9 mouse cellular contexts compared by ENCODE assay signal in genomic region chr13:55600657-55601056, GRCm38 (mm10). TPM values are rescaled to one million over a fixed set of nuclear protein-coding genes. Genes with fewer than 3 reads are reported as not detected.
A peak's percentile ranks its signal among the peaks of the same experiment; 100 is the strongest.
DNase-seq lines count a peak whose midpoint lies in the region; ATAC-seq and TF ChIP-seq lines count a peak whose summit lies in the region.
"Had no signal": no experiment of that assay in that cellular context is flagged by ENCODE, and none has a peak within 500 bp of the region (broad histone marks: within the 10 kb centered on the region; RNA-seq: fewer than 3 reads in every experiment).

No protein-coding gene starts in this region.

- H3K9ac ChIP-seq in MEL (ENCODE audit: control insufficient read depth, low read depth, low read length, poor library complexity, severe bottlenecking) = peak overlapping the region; percentile 81
- peak overlapping the region; percentile 95 for H3K9ac ChIP-seq in forebrain, embryonic 16.5 days (replicated peaks; ENCODE audit: low read depth, low read length)
- peak overlapping the region; percentile 80 for H3K9ac ChIP-seq in liver, embryonic 12.5 days

- peak overlapping the region; percentile 42 for H3ac ChIP-seq in myocyte (ENCODE audit: control insufficient read depth, insufficient read length)

- no peak for TF ChIP-seq RAD21 in MEL (IDR thresholded peaks at IDR 0.05; ENCODE audit: low read depth, low read length)

- H3K4me3 ChIP-seq in erythroblast, embryonic 14.5 days (replicated peaks) = peak overlapping the region; percentile 95
- H3K4me3 ChIP-seq in MEL (ENCODE audit: control insufficient read depth in 1 of 2, insufficient read depth in 1 of 2, low read depth in 2 of 2, low read length in 2 of 2) (peak overlapping the region; percentile 93 to 98), myocyte (peak overlapping the region; percentile 54)
- peak overlapping the region; percentile 97 for H3K4me3 ChIP-seq in forebrain, embryonic 16.5 days (replicated peaks; ENCODE audit: low read length)
- peak overlapping the region; percentile 82 for H3K4me3 ChIP-seq in liver, embryonic 12.5 days

- peak overlapping the region; percentile 44 for H3K27ac ChIP-seq in MEL (ENCODE audit: control insufficient read depth, low read depth, low read length)
- H3K27ac ChIP-seq in forebrain, embryonic 16.5 days (ENCODE audit: low read length) = no peak overlapping the region; the same call in 1 of the 2 replicates
- H3K27ac ChIP-seq in liver, embryonic 12.5 days = no peak overlapping the region

- ATAC-seq in erythroblast, adult 5-6 weeks (replicated peaks; ENCODE audit: low FRiP score, poor library complexity, severe bottlenecking) = no peak
- ATAC-seq in forebrain, embryonic 16.5 days = peak; percentile 34; the same call in 1 of the 2 replicates
- no peak; the same call in 1 of the 2 replicates for ATAC-seq in liver, embryonic 12.5 days

- TF ChIP-seq POLR2A in MEL (IDR thresholded peaks at IDR 0.05; ENCODE audit: control insufficient read depth in 1 of 2, insufficient read depth in 1 of 2, low read depth in 1 of 2, low read length in 2 of 2, poor library complexity in 1 of 2) = no peak; a peak in 1 of 4 replicates
- TF ChIP-seq POLR2A in myocyte (IDR thresholded peaks at IDR 0.05; ENCODE audit: insufficient read length, low read depth) = no peak

- DNase-seq in MEL (ENCODE audit: low read depth, low spot score) = peak; percentile 85
- no peak for DNase-seq in cerebellum, postnatal 25 days
- DNase-seq in ovary, postnatal 14 days (ENCODE audit: low spot score) = no peak

- H3K79me2 ChIP-seq in MEL (ENCODE audit: control insufficient read depth, insufficient read depth, low read length, poor library complexity) (peaks cover 7% of the 10 kb centered on the region), myocyte (ENCODE audit: control insufficient read depth, insufficient read depth) (peaks cover 19% of the 10 kb centered on the region)

- peak overlapping the region; percentile 56 for H3K4me2 ChIP-seq in forebrain, embryonic 16.5 days (ENCODE audit: low read length)
- H3K4me2 ChIP-seq in liver, embryonic 12.5 days = peak overlapping the region; percentile 93
- H3K4me2 ChIP-seq in myocyte (ENCODE audit: low read depth) = peak overlapping the region; percentile 76

- 23% methylated on average over 9 of the region's 9 CpGs for WGBS in forebrain, embryonic 16.5 days
- 4% methylated on average over 9 of the region's 9 CpGs for WGBS in liver, embryonic 12.5 days (ENCODE audit: insufficient replicate concordance)

- peaks cover 27% of the 10 kb centered on the region for H3K4me1 ChIP-seq in erythroblast, embryonic 14.5 days (ENCODE audit: control insufficient read depth)
- H3K4me1 ChIP-seq in MEL (ENCODE audit: control insufficient read depth in 1 of 2, insufficient read depth in 2 of 2, low read length in 2 of 2) = peaks cover 0 to 2% of the 10 kb centered on the region in 2 experiments; a peak in 2 of 4 replicates
- peaks cover 9% of the 10 kb centered on the region for H3K4me1 ChIP-seq in forebrain, embryonic 16.5 days (replicated peaks; ENCODE audit: control insufficient read depth, insufficient read depth, low read length)
- peaks cover 23% of the 10 kb centered on the region for H3K4me1 ChIP-seq in liver, embryonic 12.5 days

- TF ChIP-seq EP300 in MEL (IDR thresholded peaks at IDR 0.05; ENCODE audit: low read depth in 1 of 2, low read length in 2 of 2) = peak; percentile 20 to 35; a peak in 1 of 4 replicates

- H3K36me3 ChIP-seq in erythroblast, embryonic 14.5 days (ENCODE audit: control insufficient read depth) = peaks cover 36% of the 10 kb centered on the region
- H3K36me3 ChIP-seq in MEL (ENCODE audit: control insufficient read depth in 1 of 2, insufficient read depth in 2 of 2, low read length in 2 of 2) (peaks cover 5 to 7% of the 10 kb centered on the region in 2 experiments; a peak in 3 of 4 replicates), myocyte (ENCODE audit: control insufficient read depth, insufficient read depth) (peaks cover 9% of the 10 kb centered on the region)
- H3K36me3 ChIP-seq in forebrain, embryonic 16.5 days (ENCODE audit: control insufficient read depth, insufficient read depth) = peaks cover 22% of the 10 kb centered on the region
- peaks cover 44% of the 10 kb centered on the region for H3K36me3 ChIP-seq in liver, embryonic 12.5 days

- H3K27me3 ChIP-seq in erythroblast, embryonic 14.5 days (ENCODE audit: control insufficient read depth) = no peaks in the 10 kb centered on the region
- H3K27me3 ChIP-seq in MEL (ENCODE audit: control insufficient read depth in 1 of 2, insufficient read depth in 2 of 2, low read length in 2 of 2) (no peaks in the 10 kb centered on the region), myocyte (ENCODE audit: control insufficient read depth, insufficient read depth, insufficient read length) (no peaks in the 10 kb centered on the region)
- no peaks in the 10 kb centered on the region for H3K27me3 ChIP-seq in forebrain, embryonic 16.5 days (replicated peaks; ENCODE audit: control insufficient read depth, insufficient read depth, low read length)
- H3K27me3 ChIP-seq in liver, embryonic 12.5 days (replicated peaks) = no peaks in the 10 kb centered on the region
- H3K27me3 ChIP-seq: Patski had no signal

- H3K9me3 ChIP-seq in erythroblast, embryonic 14.5 days (ENCODE audit: control insufficient read depth, low read length) = no peaks in the 10 kb centered on the region
- H3K9me3 ChIP-seq in MEL (replicated peaks; ENCODE audit: insufficient read depth, low read length) = no peaks in the 10 kb centered on the region
- H3K9me3 ChIP-seq in forebrain, embryonic 16.5 days (ENCODE audit: control insufficient read depth, low read length) = no peaks in the 10 kb centered on the region
- no peaks in the 10 kb centered on the region for H3K9me3 ChIP-seq in liver, embryonic 12.5 days (replicated peaks)

- no peak for TF ChIP-seq CTCF in MEL (IDR thresholded peaks at IDR 0.05 in 2 of 3, conservative IDR thresholded peaks at IDR 0.05 in 1 of 3; ENCODE audit: control insufficient read depth in 1 of 3, insufficient read depth in 1 of 3, low read depth in 2 of 3, low read length in 3 of 3, poor library complexity in 1 of 3, severe bottlenecking in 1 of 3)

RNA-seq across cellular contexts. Expression of gene B4galt7, which starts 1.0 kb away (rescaled TPM):
- polyA plus RNA-seq in erythroblast, embryonic 14.5 days (2012) = 0.39 and 0.50 TPM in 2 replicates
- total RNA-seq in erythroblast, adult 5-6 weeks (2015; ENCODE audit: low replicate concordance) = 0.77 and 0.84 TPM in 2 replicates
- total RNA-seq in erythroblast, adult 5-6 weeks (2017; ENCODE audit: low replicate concordance) = 0.42 and 4.3 TPM in 2 replicates
- 15.0 and 18.0 TPM in 2 replicates for total RNA-seq in MEL (2012; rRNA removed)
- polyA plus RNA-seq in MEL (2012; ENCODE audit: insufficient read depth in 1 of 2, insufficient read length in 2 of 2, low read depth in 1 of 2, low replicate concordance in 2 of 2, missing spikeins in 1 of 2) (10 to 100 TPM in 1 of 2 experiments, not detected in 1; 19.9 TPM), myocyte (2012; fragmentation: generic; extraction: Trizol) (23.1 TPM)
- polyA plus RNA-seq in forebrain, embryonic 16.5 days (2015; fragmentation: Nextera tagmentation; extraction: Ambion mirVana) = 29.9 and 41.4 TPM in 2 replicates
- polyA plus RNA-seq in liver, embryonic 12.5 days (2016; fragmentation: Nextera tagmentation; extraction: Ambion mirVana) = 10.6 and 11.3 TPM in 2 replicates

RNA-seq across cellular contexts. Expression of gene Caml, which starts 22.1 kb away (rescaled TPM):
- 1.9 and 2.3 TPM in 2 replicates for polyA plus RNA-seq in erythroblast, embryonic 14.5 days (2012)
- total RNA-seq in erythroblast, adult 5-6 weeks (2015; ENCODE audit: low replicate concordance) = 12.9 and 14.6 TPM in 2 replicates
- total RNA-seq in erythroblast, adult 5-6 weeks (2017; ENCODE audit: low replicate concordance) = 6.4 and 26.3 TPM in 2 replicates
- 33.5 and 42.5 TPM in 2 replicates for total RNA-seq in MEL (2012; rRNA removed)
- polyA plus RNA-seq in MEL (2012; ENCODE audit: insufficient read depth in 1 of 2, insufficient read length in 2 of 2, low read depth in 1 of 2, low replicate concordance in 2 of 2, missing spikeins in 1 of 2) (10 to 100 TPM in 1 of 2 experiments, not detected in 1; 47.1 TPM), myocyte (2012; fragmentation: generic; extraction: Trizol) (27.8 TPM)
- polyA plus RNA-seq in forebrain, embryonic 16.5 days (2015; fragmentation: Nextera tagmentation; extraction: Ambion mirVana) = 96.9 and 104 TPM in 2 replicates
- polyA plus RNA-seq in liver, embryonic 12.5 days (2016; fragmentation: Nextera tagmentation; extraction: Ambion mirVana) = 19.1 and 20.9 TPM in 2 replicates

RNA-seq across cellular contexts. Expression of gene Tmed9, which starts 27.1 kb away (rescaled TPM):
- polyA plus RNA-seq in erythroblast, embryonic 14.5 days (2012) = 9.5 and 12.0 TPM in 2 replicates
- 16.3 and 23.4 TPM in 2 replicates for total RNA-seq in erythroblast, adult 5-6 weeks (2015; ENCODE audit: low replicate concordance)
- total RNA-seq in erythroblast, adult 5-6 weeks (2017; ENCODE audit: low replicate concordance) = 25.1 and 34.2 TPM in 2 replicates
- total RNA-seq in MEL (2012; rRNA removed) = 185 and 222 TPM in 2 replicates
- 100 to 1,000 TPM in 1 of 2 experiments, not detected in 1; 218 TPM for polyA plus RNA-seq in MEL (2012; ENCODE audit: insufficient read depth in 1 of 2, insufficient read length in 2 of 2, low read depth in 1 of 2, low replicate concordance in 2 of 2, missing spikeins in 1 of 2)
- 96.9 and 133 TPM in 2 replicates for polyA plus RNA-seq in forebrain, embryonic 16.5 days (2015; fragmentation: Nextera tagmentation; extraction: Ambion mirVana)
- 73.8 and 75.8 TPM in 2 replicates for polyA plus RNA-seq in liver, embryonic 12.5 days (2016; fragmentation: Nextera tagmentation; extraction: Ambion mirVana)
- polyA plus RNA-seq in myocyte (2012; fragmentation: generic; extraction: Trizol) = 200 TPM

RNA-seq across cellular contexts. Expression of gene Fam193b, which starts 29.7 kb away (rescaled TPM):
- polyA plus RNA-seq in erythroblast, embryonic 14.5 days (2012) = 9.1 and 10.2 TPM in 2 replicates
- total RNA-seq in erythroblast, adult 5-6 weeks (2015; ENCODE audit: low replicate concordance) = 35.9 and 38.6 TPM in 2 replicates
- 18.0 and 23.7 TPM in 2 replicates for total RNA-seq in erythroblast, adult 5-6 weeks (2017; ENCODE audit: low replicate concordance)
- 11.7 and 11.9 TPM in 2 replicates for total RNA-seq in MEL (2012; rRNA removed)
- polyA plus RNA-seq in MEL (2012; ENCODE audit: insufficient read depth in 1 of 2, insufficient read length in 2 of 2, low read depth in 1 of 2, low replicate concordance in 2 of 2, missing spikeins in 1 of 2) (10 to 100 TPM in 1 of 2 experiments, not detected in 1; 38.7 TPM), myocyte (2012; fragmentation: generic; extraction: Trizol) (13.5 TPM)
- 57.8 and 62.2 TPM in 2 replicates for polyA plus RNA-seq in forebrain, embryonic 16.5 days (2015; fragmentation: Nextera tagmentation; extraction: Ambion mirVana)
- 15.9 and 17.5 TPM in 2 replicates for polyA plus RNA-seq in liver, embryonic 12.5 days (2016; fragmentation: Nextera tagmentation; extraction: Ambion mirVana)

RNA-seq across cellular contexts. Expression of gene Ddx46, which starts 34.2 kb away (rescaled TPM):
- 1.9 and 2.0 TPM in 2 replicates for polyA plus RNA-seq in erythroblast, embryonic 14.5 days (2012)
- 32.6 and 35.4 TPM in 2 replicates for total RNA-seq in erythroblast, adult 5-6 weeks (2015; ENCODE audit: low replicate concordance)
- total RNA-seq in erythroblast, adult 5-6 weeks (2017; ENCODE audit: low replicate concordance) = 36.6 and 42.2 TPM in 2 replicates
- 52.8 and 58.3 TPM in 2 replicates for total RNA-seq in MEL (2012; rRNA removed)
- polyA plus RNA-seq in MEL (2012; ENCODE audit: insufficient read depth in 1 of 2, insufficient read length in 2 of 2, low read depth in 1 of 2, low replicate concordance in 2 of 2, missing spikeins in 1 of 2) (100 to 1,000 TPM in 1 of 2 experiments, 10 to 100 TPM in 1; 89.5 to 122 TPM), myocyte (2012; fragmentation: generic; extraction: Trizol) (8.7 TPM)
- polyA plus RNA-seq in forebrain, embryonic 16.5 days (2015; fragmentation: Nextera tagmentation; extraction: Ambion mirVana) = 34.2 and 36.4 TPM in 2 replicates
- 28.2 and 30.2 TPM in 2 replicates for polyA plus RNA-seq in liver, embryonic 12.5 days (2016; fragmentation: Nextera tagmentation; extraction: Ambion mirVana)
